Mouse (Mus musculus): ENCODE measurements around the gene Ocm. TPM values are rescaled to one million over a fixed set of nuclear protein-coding genes. Genes with fewer than 3 reads are reported as not detected.

The Ocm gene
- 0.70 TPM in 1 of 2 replicates, not detected in the other for polyA plus RNA-seq (2015; fragmentation: Nextera tagmentation; extraction: Ambion mirVana)

DNA sequence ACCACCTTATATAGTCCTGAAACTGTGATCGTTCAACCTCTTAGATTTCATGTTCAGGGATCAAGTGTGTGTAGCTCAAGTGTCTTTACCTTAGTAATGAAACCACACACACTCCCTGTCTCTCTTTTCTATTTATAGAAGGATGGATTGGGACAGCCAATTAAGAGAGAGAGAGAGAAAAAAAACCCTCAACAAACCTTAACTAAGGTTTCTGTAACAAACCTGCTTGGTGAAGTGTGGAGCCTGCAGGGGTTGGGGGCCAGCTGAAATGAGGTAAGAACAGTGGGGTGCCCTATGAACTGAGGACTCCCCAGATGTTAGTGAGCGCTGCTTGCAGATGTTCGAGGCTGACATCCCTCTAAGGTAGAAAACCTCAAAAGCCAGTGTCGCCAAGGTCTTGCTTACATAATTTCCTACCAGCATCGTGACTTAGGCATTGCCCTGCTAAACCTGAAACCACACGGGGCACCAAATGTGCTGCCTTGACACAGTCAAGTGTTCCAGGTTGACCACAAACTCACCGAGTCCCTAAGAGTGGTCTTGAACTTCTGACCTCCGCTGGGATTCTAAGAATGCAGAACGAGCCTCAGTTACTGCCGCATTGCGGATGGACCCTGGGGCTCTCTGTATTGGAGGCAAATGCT lies at the start of gene Ocm:
TSS of gene Ocm (minus strand) at position 51 of the 644 bp plus-strand sequence.
- Histone ChIP-seq H3K9me3 (no peaks in the 10 kb centered on the region), H3K9ac (no peak within 1 kb of the TSS), H3K4me1 (replicated peaks) (no peaks in the 10 kb centered on the region), H3K36me3 (no peaks in the 10 kb centered on the region), H3K27ac (no peak within 1 kb of the TSS), H3K4me2 (no peak within 1 kb of the TSS), H3K27me3 (no peaks in the 10 kb centered on the region), H3K4me3 (no peak within 1 kb of the TSS)
- ATAC-seq (ENCODE audit: low FRiP score), result no peak
- 75% methylated on average over 11 of the region's 11 CpGs for WGBS

DNA sequence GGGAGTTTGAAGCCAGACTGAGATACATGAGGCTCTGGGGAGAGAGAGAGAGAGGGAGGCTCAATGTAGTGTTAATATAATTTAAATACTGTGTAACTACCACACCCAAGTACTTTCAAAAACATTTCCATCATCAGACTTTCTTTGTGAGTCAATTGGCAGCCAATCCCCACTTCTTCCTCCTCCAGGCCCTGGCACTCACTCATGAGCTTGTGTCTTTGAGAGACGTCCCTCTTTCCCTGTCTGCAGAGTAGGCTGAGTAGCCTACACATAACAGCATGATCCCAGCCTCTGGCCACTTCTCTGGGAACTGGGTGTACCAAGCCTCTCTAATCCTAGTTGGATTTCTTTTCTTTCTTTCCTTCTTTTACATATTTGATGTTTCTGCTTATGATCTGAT lies 44.8 kb upstream of the Ocm start:
- no peaks in the 10 kb centered on the region for H3K4me1 ChIP-seq (replicated peaks)
- no peaks in the 10 kb centered on the region for H3K27me3 ChIP-seq
- no peak overlapping the region for H3K9ac ChIP-seq
- H3K4me3 ChIP-seq, result no peak overlapping the region
- H3K9me3 ChIP-seq, result 0 out of 2 replicates have a peak, but pooled peaks cover 5% of the 10 kb centered on the region
- H3K4me2 ChIP-seq, result no peak overlapping the region
- ATAC-seq (ENCODE audit: low FRiP score), result no peak
- no peak overlapping the region for H3K27ac ChIP-seq
- H3K36me3 ChIP-seq, result no peaks in the 10 kb centered on the region
- WGBS, result 46% methylated on average over 1 of the region's 1 CpGs

DNA sequence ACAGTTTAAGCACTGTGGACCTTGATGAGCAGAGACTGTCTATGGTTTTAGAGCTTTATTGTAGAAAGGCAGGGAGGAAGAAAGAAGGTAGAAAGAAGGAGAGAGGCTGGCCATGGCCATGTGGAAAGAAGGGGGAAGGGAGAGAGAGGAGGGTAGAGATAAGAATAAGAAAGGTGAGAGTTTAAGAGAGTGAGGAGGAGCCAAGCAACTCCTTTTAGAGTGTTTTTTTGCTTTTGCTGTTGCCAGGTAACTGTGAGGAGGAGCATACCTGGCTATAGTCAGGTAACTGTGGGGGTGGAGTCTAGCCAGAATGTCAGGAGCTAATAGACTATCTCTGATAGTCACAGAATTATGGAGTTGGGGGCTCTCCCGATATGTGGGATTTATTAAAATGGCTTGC lies 43.6 kb upstream of the Ocm start:
- no peak overlapping the region for H3K9ac ChIP-seq
- H3K4me3 ChIP-seq, result no peak overlapping the region
- WGBS, result 95% methylated on average over 1 of the region's 1 CpGs
- no peak overlapping the region for H3K4me2 ChIP-seq
- H3K27ac ChIP-seq, result no peak overlapping the region
- H3K27me3 ChIP-seq, result no peaks in the 10 kb centered on the region
- ATAC-seq (ENCODE audit: low FRiP score), result no peak
- 0 out of 2 replicates have a peak, but pooled peaks cover 5% of the 10 kb centered on the region for H3K9me3 ChIP-seq
- no peaks in the 10 kb centered on the region for H3K4me1 ChIP-seq (replicated peaks)
- H3K36me3 ChIP-seq, result no peaks in the 10 kb centered on the region

DNA sequence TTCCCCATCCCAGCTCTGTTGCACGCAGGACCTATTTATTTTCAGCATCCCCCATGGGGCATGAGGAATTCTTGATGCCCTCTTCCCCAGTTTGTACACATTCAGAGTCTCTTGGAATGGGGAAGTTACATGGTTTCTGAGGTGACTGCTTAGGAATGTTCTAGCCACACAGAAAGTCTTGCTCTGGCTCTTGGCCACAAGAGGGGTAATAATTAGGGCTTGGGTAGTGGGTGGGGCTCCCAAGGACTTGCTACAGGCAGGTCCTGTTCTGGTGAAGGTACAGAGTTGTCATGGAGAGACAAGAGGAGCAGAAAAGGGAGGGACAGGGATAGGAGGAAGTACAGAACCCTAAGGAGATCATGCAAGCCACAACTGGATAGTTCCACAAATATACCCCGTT lies 39.6 kb upstream of the Ocm start:
- H3K27ac ChIP-seq, result no peak overlapping the region
- H3K36me3 ChIP-seq, result no peaks in the 10 kb centered on the region
- no peaks in the 10 kb centered on the region for H3K4me1 ChIP-seq (replicated peaks)
- WGBS, result 90% methylated on average over 2 of the region's 2 CpGs
- H3K27me3 ChIP-seq, result no peaks in the 10 kb centered on the region
- ATAC-seq (ENCODE audit: low FRiP score), result no peak
- H3K9ac ChIP-seq, result no peak overlapping the region
- H3K9me3 ChIP-seq, result 0 out of 2 replicates have a peak, but pooled peaks cover 5% of the 10 kb centered on the region
- H3K4me3 ChIP-seq, result no peak overlapping the region
- H3K4me2 ChIP-seq, result no peak overlapping the region

DNA sequence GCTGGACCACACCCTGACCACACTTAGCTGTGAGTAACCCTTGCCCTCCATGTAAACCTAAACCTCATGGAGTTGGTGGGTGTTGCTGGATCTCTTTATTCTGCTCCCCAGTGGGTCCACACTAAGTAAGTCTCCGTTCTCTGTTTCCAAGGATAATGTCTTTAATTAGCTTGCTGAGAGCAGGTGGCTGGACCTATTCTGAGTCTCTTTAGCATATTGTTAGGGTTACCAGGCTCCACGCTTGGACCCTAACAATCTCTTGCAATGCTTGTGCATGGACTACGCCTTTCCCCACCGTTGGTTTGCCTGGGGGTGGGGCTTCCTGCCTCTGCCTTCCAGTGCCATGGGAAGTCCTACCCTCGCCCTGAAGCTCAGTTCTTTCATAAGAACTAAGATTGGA lies 37.6 kb upstream of the Ocm start:
- H3K27ac ChIP-seq, result no peak overlapping the region
- no peak overlapping the region for H3K4me2 ChIP-seq
- no peaks in the 10 kb centered on the region for H3K36me3 ChIP-seq
- ATAC-seq (ENCODE audit: low FRiP score), result no peak
- H3K4me3 ChIP-seq, result no peak overlapping the region
- 74% methylated on average over 5 of the region's 5 CpGs for WGBS
- 0 out of 2 replicates have a peak, but pooled peaks cover 5% of the 10 kb centered on the region for H3K9me3 ChIP-seq
- no peak overlapping the region for H3K9ac ChIP-seq
- no peaks in the 10 kb centered on the region for H3K4me1 ChIP-seq (replicated peaks)
- no peaks in the 10 kb centered on the region for H3K27me3 ChIP-seq

DNA sequence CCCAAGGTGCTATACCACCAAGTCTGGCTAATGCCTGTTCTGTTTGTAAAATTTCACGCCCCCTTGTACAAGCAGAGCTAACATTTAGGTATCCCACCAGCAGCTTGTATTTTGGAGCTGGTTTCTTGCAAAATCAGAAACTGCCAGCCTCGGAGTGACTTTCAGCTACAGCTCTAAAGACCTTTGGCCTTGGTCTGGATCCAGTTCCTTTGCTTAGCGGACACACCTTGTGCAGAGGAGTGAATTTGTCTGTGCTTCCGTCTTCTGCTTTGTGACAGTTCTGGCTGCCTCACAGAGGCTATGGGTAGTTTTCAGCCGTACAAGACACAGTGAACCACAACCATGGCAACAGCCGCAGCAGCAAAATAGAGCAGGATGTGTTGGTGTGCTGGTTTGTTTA lies 27.9 kb upstream of the Ocm start:
- no peak overlapping the region for H3K9ac ChIP-seq
- no peak for ATAC-seq (ENCODE audit: low FRiP score)
- H3K4me1 ChIP-seq (replicated peaks), result no peaks in the 10 kb centered on the region; the same call in 1 of the 2 replicates
- no peaks in the 10 kb centered on the region for H3K9me3 ChIP-seq
- H3K27ac ChIP-seq, result no peak overlapping the region
- H3K4me3 ChIP-seq, result no peak overlapping the region
- H3K4me2 ChIP-seq, result no peak overlapping the region
- 89% methylated on average over 6 of the region's 6 CpGs for WGBS
- no peaks in the 10 kb centered on the region for H3K36me3 ChIP-seq
- no peaks in the 10 kb centered on the region for H3K27me3 ChIP-seq

DNA sequence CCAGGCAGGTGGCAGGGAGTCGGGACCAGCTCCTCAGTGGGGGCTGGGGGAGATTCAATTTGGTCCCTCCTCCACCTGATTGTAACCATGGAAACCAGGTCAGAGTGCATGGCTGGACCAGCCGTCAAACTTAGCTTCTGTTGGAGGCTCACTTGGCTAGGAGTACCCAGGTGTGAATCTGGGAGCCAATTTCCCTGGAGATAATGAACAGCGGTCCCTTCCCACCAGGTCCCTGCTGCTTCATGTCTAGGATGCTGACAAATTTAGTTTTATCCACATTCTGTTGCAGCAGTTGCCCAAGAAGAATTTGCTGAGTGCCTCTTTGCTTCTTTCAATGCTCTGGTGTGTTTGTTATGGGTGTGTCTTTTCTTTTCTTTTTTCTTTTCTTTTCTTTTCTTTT lies 27.0 kb upstream of the Ocm start:
- no peak for ATAC-seq (ENCODE audit: low FRiP score)
- Histone ChIP-seq H3K4me2 (no peak overlapping the region), H3K9me3 (no peaks in the 10 kb centered on the region), H3K4me1 (replicated peaks) (no peaks in the 10 kb centered on the region; the same call in 1 of the 2 replicates), H3K9ac (no peak overlapping the region), H3K4me3 (no peak overlapping the region), H3K27ac (no peak overlapping the region), H3K27me3 (no peaks in the 10 kb centered on the region), H3K36me3 (no peaks in the 10 kb centered on the region)
- WGBS, result 34% methylated on average over 3 of the region's 3 CpGs

DNA sequence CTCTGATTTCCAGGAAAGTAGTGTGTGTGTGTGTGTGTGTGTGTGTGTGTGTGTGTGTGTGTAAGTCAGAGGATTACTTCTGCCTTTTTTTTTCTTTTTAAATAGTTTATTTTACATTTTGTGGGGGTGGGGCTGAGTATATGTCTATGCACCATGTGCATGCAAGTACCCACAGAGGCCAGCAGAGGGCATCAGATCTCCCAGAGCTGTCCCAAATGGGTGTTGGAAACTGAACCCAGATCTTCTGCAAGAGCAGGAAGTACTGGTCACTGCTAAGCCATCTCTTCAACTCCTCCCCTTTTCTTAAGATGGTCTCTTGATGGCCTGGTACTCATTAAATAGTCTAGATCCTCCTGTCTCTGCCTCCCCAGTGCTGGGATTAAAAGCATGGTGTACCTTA lies 24.8 kb upstream of the Ocm start:
- H3K4me2 ChIP-seq, result no peak overlapping the region

DNA sequence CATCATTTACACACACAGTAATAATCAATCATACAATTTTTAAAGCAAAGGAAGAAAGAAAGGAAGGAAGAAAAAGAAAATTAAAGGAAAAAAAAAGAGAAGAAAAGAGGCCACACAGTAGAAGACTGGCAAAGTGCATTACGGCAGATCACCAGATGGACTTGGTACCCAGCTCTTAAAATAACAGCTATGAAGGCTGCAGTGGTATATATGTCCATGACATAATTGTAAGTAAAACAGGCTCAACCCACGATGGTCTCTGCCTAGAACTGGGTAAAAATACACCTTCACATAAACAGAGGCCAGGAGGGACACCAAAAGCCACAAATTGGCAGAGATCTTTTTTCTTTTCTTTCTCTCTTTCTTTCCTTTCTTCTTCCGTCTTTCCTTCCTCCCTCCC lies 23.4 kb upstream of the Ocm start:
- WGBS, result 81% methylated on average over 3 of the region's 3 CpGs
- H3K36me3 ChIP-seq, result no peaks in the 10 kb centered on the region
- no peak for ATAC-seq (ENCODE audit: low FRiP score)

More for the DNA sequence above, 24.8 kb upstream of the Ocm start:
- Histone ChIP-seq H3K4me1 (replicated peaks) (peaks cover 5% of the 10 kb centered on the region), H3K9me3 (no peaks in the 10 kb centered on the region), H3K9ac (no peak overlapping the region), H3K27me3 (no peaks in the 10 kb centered on the region), H3K27ac (no peak overlapping the region), H3K4me3 (no peak overlapping the region), H3K36me3 (no peaks in the 10 kb centered on the region)
- ATAC-seq (ENCODE audit: low FRiP score), result no peak

DNA sequence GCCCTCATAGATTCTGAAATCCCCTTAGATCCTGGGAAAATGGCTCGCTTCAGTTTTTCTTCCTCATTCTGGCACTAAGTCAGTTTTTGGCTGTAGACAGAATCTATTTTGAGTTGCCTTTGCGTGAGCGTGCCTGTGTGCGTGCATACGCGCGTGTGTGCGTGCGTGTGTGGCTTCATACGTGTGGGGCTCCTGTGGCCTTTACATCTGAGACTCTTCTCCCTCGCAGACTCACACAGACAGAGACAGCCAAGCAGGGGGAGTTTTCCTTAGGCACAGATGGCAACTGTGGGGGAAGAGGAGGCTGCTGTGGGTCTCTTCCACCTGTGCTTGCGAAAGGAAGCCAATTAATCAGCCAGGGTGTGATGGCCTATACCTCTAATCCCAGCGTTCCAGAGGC lies 20.9 kb upstream of the Ocm start:
- Histone ChIP-seq H3K36me3 (no peaks in the 10 kb centered on the region), H3K4me3 (no peak overlapping the region), H3K27ac (peak overlapping the region; percentile 62), H3K4me2 (no peak overlapping the region), H3K9ac (no peak overlapping the region), H3K4me1 (replicated peaks) (peaks cover 5% of the 10 kb centered on the region), H3K9me3 (no peaks in the 10 kb centered on the region), H3K27me3 (no peaks in the 10 kb centered on the region)
- WGBS, result 60% methylated on average over 13 of the region's 13 CpGs
- ATAC-seq (ENCODE audit: low FRiP score), result no peak

More for the DNA sequence above, 23.4 kb upstream of the Ocm start:
- Histone ChIP-seq H3K4me1 (replicated peaks) (peaks cover 5% of the 10 kb centered on the region), H3K27ac (no peak overlapping the region), H3K9ac (no peak overlapping the region), H3K9me3 (no peaks in the 10 kb centered on the region), H3K27me3 (no peaks in the 10 kb centered on the region), H3K4me2 (no peak overlapping the region), H3K4me3 (no peak overlapping the region)

DNA sequence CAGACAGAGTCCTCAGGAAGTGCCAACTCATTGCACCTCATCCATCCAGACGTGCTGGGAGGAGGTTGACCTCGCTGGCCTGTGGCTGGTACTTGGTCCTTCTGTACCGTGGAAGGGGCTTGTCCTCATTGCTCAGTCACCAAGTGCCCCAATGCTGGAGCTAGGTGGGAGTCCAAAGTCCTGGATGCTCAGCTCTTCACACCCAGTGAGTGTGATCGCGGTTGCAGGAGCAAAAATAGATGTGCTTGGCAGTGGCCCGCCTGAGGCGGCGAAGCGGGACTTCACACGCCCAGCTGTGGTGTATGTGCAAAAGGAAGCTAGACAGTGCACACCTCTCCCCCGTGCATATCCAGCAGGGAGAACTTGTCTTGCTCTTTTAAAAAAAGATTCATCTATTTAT lies 16.7 kb upstream of the Ocm start:
- no peak for ATAC-seq (ENCODE audit: low FRiP score)
- no peak overlapping the region for H3K4me2 ChIP-seq
- H3K9ac ChIP-seq, result no peak overlapping the region
- H3K27ac ChIP-seq, result no peak overlapping the region
- no peaks in the 10 kb centered on the region for H3K36me3 ChIP-seq
- H3K4me1 ChIP-seq (replicated peaks), result peaks cover 7% of the 10 kb centered on the region
- 87% methylated on average over 11 of the region's 11 CpGs for WGBS
- no peaks in the 10 kb centered on the region for H3K27me3 ChIP-seq
- no peaks in the 10 kb centered on the region for H3K9me3 ChIP-seq
- H3K4me3 ChIP-seq, result no peak overlapping the region

DNA sequence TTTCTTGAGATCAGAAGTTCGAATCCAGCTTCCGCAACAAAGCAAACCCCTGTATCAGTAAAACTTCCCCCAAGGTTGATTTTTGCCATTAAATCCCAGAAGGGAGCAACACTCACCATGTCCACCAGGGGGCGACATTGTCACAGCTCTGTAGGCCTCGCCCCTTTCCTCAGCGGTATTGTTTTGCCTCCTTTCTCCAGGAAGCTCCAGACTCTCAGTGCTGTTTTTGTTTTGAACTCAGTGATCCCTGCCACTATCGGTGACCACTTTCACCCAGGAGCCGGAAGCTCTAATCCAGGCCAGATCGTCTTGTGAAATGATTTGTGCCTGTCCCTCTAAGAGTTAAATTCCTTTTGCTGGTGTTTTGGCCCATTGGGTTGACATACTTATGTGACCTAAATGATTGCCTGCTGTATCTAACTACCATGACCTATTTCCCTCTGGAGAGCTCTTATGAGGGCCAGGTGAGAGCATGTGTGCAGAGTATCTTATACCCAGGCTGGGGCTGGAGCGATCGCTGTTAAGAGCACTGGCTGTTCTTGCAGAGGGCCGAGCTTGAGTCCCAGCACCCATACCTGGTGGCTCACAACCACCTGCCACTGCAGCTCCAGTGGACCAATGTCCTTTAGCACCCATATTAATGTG lies 14.4 kb upstream of the Ocm start:
- Histone ChIP-seq H3K27ac (no peak overlapping the region), H3K4me1 (replicated peaks) (0 out of 2 replicates have a peak, but pooled peaks cover 2% of the 10 kb centered on the region), H3K27me3 (no peaks in the 10 kb centered on the region), H3K9ac (no peak overlapping the region), H3K4me3 (no peak overlapping the region), H3K9me3 (no peaks in the 10 kb centered on the region), H3K36me3 (no peaks in the 10 kb centered on the region), H3K4me2 (no peak overlapping the region)
- 45% methylated on average over 11 of the region's 11 CpGs for WGBS
- no peak for ATAC-seq (ENCODE audit: low FRiP score)

DNA sequence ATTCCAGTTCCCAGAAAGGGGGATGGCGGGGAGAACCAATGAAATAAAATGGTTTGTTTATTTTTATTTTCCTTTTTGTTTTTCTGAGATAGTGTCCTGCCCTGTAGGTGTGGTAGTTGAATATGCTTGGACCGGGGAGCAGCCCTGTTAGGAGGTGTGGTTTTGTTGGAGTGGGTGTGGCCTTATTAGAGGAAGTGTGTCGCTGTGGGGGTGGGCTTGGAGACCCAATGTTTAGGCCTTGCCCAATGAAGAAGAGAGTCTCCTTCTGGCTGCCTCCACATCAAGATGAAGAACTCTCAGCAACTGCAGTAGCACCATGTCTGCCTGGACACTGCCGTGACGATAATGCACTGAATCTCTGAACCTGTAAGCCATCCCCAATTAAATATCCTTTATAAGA lies 13.4 kb upstream of the Ocm start:
- Histone ChIP-seq H3K27me3 (no peaks in the 10 kb centered on the region), H3K27ac (no peak overlapping the region), H3K9me3 (no peaks in the 10 kb centered on the region), H3K9ac (no peak overlapping the region), H3K4me2 (no peak overlapping the region), H3K36me3 (no peaks in the 10 kb centered on the region), H3K4me3 (no peak overlapping the region), H3K4me1 (replicated peaks) (0 out of 2 replicates have a peak, but pooled peaks cover 2% of the 10 kb centered on the region)
- WGBS, result 93% methylated on average over 5 of the region's 5 CpGs
- ATAC-seq (ENCODE audit: low FRiP score), result no peak
